Mouse (Mus musculus): Measurements from ENCODE around the gene Gm49353.

Gene Gm49353

DNA sequence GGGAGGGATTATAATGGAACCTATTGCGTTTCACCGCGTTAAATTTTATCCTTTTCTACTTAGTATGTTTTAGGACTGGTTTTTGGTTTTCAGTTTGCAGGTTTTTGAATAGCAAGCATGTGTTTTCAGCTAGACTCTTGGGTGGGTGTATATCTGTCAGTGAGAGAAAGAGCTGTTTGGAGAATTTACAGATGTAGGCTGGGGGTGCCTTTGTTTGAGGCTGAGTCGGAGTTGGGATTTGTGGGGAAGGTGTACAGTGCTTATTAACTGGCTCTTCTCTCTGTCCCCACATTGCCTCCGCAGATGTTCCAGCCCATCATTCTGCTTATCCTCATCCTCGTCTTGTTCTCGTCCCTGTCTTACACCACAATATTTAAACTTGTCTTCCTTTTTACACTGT is at the start of gene Gm49353:
TSS of gene Gm49353 (plus strand) at position 313 of the 400 bp plus-strand sequence.
- no peak for DNase-seq (ENCODE audit: low spot score in 2 of 2)

- DNase-seq (ENCODE audit: low spot score in 2 of 2), result no peak
These were observed 43.5 kb upstream of the Gm49353 start for GRCm38 (mm10) chr10:29155304-29155703.

GRCm38 (mm10) chr10:29161664-29162063 is 37.1 kb upstream of the Gm49353 start:
- no peak for DNase-seq (ENCODE audit: low spot score in 2 of 2)

GRCm38 (mm10) chr10:29173778-29174177 is 25.0 kb upstream of the Gm49353 start:
- DNase-seq (ENCODE audit: low spot score in 2 of 2), result no peak

DNA sequence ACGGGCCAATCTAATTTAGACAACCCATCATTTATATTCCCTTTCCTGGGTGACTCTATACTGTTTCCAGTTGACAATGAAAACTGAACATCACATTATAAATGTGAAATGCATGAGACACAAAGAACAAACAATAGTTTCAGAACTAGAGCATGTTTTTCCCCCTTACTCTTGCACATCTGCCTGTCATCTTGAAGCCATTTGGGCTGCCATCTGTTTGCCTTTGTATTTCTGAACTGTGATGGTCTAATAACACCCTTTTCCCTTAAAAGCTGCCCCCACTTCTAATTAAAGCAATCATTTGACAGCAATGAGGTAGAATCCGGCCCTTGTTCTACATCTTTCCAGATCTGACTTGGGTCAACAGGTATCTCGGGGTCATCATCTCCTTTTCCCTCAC is 23.1 kb upstream of the Gm49353 start:
- DNase-seq (ENCODE audit: low spot score in 2 of 2), result no peak

GRCm38 (mm10) chr10:29176881-29177280 is 21.9 kb upstream of the Gm49353 start:
- DNase-seq (ENCODE audit: low spot score in 2 of 2), result peak; percentile 27 to 41

- no peak for DNase-seq (ENCODE audit: low spot score in 2 of 2)
These were observed 20.8 kb upstream of the Gm49353 start for GRCm38 (mm10) chr10:29178003-29178402.

- DNase-seq (ENCODE audit: low spot score in 2 of 2), result no peak
These were observed 18.5 kb upstream of the Gm49353 start for GRCm38 (mm10) chr10:29180210-29180609.

DNA sequence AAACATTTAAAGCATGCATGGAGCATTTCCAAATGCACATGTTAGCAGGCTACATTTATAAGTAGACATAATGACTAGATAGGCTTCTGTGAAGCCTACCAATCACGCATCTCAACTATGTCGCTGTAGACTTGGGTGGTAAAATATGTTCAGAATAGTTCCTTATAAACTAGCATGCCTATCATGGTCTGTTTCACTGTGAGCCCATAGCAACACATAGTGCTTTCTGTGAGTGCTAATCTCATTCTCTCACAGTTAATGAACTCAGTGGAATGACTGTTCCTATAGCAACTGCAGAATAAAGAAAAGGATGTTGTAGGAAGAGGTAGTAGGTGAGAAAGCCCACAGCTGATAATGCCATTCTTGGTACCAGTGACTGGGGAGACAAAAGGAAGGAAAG is 17.7 kb upstream of the Gm49353 start:
- no peak for DNase-seq (ENCODE audit: low spot score in 2 of 2)

- DNase-seq (ENCODE audit: low spot score in 2 of 2), result no peak
These were observed 5.0 kb upstream of the Gm49353 start for GRCm38 (mm10) chr10:29193769-29194168.

- peak in 1 of 2 experiments; percentile 30 for DNase-seq (ENCODE audit: low spot score in 2 of 2)
These were observed 1.9 kb upstream of the Gm49353 start for GRCm38 (mm10) chr10:29196811-29197210.

DNA sequence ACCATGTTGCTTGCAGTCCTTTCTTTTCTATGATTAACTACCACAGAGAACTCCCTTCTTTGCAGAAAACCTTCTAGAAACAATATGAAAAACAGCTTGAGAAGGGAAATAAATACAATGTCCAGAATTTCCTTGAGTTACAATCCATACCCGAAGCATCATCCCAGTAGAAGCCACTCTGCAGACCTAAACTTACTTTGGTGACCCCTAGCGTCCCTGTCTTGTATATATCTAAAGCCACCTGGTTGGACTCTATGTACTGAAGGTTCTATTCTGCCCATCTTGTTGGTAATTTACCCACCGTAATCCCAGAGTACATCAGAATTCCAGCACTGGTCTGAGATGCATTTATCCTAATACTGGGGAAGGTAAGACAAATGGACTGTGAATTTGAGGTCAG is 1.1 kb downstream of the Gm49353 start:
- DNase-seq (ENCODE audit: low spot score in 2 of 2), result no peak

GRCm38 (mm10) chr10:29200609-29201008 is 1.9 kb downstream of the Gm49353 start:
- DNase-seq (ENCODE audit: low spot score in 2 of 2), result no peak

DNA sequence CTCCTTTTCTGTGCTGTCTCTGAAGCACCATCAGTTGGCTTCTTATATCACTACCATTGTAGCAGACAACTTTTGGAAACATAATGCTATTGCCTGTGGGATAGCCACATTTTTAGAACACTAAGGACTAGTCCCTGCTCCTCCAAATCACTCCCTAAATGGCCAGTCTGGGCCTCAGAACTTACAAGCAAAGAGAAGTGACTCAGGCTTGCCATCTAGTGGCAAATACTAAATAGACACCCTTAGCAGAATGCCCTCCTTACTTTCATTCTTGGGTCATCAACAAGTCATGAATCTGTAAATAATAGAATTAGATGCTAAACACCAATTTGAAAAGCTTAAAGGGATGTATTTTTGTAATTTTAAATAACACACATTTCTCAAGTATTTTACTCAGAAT is 8.0 kb downstream of the Gm49353 start:
- DNase-seq (ENCODE audit: low spot score in 2 of 2), result peak in 1 of 2 experiments; percentile 45

- no peak for DNase-seq (ENCODE audit: low spot score in 2 of 2)
These were observed 10.0 kb downstream of the Gm49353 start for GRCm38 (mm10) chr10:29208735-29209134.

- peak; percentile 58 to 75 for DNase-seq (ENCODE audit: low spot score in 2 of 2)
These were observed 12.7 kb downstream of the Gm49353 start, which contains the start of gene 9330159F19Rik for GRCm38 (mm10) chr10:29211453-29211852. Gene 9330159F19Rik, plus strand, starts transcription at chr10:29211606.

DNA sequence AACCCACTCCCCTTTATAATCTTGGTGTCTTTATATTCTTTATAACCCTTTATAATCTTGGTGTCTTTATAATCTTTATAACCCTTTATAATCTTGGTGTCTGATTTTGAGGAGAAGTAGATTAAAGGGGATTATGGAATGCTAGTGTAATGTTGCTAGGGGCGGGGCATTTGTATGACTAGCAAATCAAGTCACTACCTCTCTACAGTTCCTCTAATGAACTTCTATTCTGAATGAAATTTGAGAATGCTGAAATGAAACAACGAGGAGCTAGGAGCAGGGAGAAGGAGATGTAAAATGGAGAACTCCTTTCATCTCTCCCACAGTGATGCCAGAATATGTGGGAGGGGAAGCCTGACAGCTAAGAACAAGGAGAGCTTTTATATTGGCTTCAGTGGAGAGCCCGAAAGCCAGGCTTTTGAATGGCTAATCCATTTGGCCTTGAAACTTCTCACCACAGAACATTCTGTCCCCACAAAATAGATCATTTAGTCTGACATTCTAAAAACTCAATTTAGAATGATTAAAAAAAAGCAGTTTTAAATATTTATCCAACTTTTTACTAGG is 14.9 kb downstream of the Gm49353 start:
- DNase-seq (ENCODE audit: low spot score in 2 of 2), result peak; percentile 51 to 66

GRCm38 (mm10) chr10:29216957-29217356 is 18.2 kb downstream of the Gm49353 start:
- DNase-seq (ENCODE audit: low spot score in 2 of 2), result no peak

DNA sequence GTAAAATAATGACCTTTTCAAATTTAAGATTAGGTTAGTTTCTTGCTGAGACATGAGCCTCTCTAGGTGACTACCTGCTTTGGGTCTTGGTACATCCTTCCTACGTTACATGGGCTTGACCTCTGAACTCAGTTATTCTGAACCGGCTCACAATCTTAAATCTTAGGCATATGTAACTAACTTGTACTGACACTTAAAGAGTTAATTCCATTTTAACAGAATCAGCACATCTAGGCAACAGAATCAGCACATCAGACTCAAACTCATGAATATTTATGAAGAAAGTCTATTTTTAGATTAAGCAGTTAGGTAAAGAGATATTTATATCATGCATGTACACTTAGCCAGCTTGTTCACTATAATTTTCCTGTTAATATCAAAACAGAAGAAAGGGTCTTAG is 18.7 kb downstream of the Gm49353 start:
- no peak for DNase-seq (ENCODE audit: low spot score in 2 of 2)

- no peak for DNase-seq (ENCODE audit: low spot score in 2 of 2)
These were observed 26.6 kb downstream of the Gm49353 start for GRCm38 (mm10) chr10:29225329-29225728.

- peak; percentile 37 to 62 for DNase-seq (ENCODE audit: low spot score in 2 of 2)
These were observed 32.5 kb downstream of the Gm49353 start for GRCm38 (mm10) chr10:29231208-29231607.
